Mouse (Mus musculus) CD4-positive, CD25-positive, alpha-beta regulatory T cell, adult 4 months (primary cell): ENCODE measurements at regions not wholly inside any gene's neighbourhood (a gene's known extent, or its start where the extent isn't known, plus 50 kb on each side); places are given as distances from the start of the nearest gene placed in this dataset.
A peak's percentile ranks its signal among the peaks of the same experiment; 100 is the strongest.

Experiments used
- ATAC-seq: one replicate; pipeline ENCODE4 v1.8.0; 2017

GRCm38 (mm10) chr13:101824962-101825361, 56.9 kb upstream of the Pik3r1 start:
- ATAC-seq, result no peak

- no peak for ATAC-seq
Measured at GRCm38 (mm10) chr13:101831872-101832629, 64.0 kb upstream of the Pik3r1 start.

DNA sequence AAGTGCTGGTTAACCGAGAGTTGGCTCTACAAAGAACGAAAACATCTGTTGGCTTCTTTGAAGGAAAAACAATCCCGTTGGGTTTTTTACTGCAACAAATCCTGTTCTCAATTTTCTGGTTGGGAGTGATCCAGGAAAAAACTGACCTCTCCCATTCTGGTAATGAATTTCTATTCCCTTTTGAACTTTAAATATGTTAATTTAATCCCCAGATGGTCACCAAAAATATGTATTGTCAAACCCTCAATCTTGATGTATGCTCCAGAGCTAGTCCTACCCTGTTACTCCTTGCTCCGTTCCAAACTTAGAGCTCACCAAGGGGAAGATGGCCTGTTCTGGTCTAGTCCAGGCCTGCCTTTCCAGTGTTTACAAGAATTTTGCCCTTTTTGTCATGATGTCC, 66.5 kb upstream of the Pik3r1 start:
- no peak for ATAC-seq

DNA sequence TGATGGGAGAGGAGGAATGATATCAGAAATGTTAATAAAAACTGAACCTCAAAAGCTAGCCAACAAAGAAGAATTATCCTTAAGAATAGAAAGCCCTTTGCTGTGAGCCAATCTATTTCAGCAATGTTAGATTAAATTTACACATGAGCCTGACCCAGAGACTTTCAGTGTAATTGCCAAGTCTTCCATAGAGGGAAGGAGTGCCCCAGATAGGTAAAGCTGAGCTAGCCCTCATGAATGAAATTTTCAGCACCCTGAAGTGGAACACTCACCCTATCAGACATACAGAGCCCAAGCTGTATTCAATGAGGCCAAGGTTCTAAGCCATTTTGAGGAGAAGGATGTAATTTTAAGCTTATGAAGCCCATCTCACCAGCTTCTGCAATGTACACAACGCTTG, 69.0 kb upstream of the Pik3r1 start:
- no peak for ATAC-seq

DNA sequence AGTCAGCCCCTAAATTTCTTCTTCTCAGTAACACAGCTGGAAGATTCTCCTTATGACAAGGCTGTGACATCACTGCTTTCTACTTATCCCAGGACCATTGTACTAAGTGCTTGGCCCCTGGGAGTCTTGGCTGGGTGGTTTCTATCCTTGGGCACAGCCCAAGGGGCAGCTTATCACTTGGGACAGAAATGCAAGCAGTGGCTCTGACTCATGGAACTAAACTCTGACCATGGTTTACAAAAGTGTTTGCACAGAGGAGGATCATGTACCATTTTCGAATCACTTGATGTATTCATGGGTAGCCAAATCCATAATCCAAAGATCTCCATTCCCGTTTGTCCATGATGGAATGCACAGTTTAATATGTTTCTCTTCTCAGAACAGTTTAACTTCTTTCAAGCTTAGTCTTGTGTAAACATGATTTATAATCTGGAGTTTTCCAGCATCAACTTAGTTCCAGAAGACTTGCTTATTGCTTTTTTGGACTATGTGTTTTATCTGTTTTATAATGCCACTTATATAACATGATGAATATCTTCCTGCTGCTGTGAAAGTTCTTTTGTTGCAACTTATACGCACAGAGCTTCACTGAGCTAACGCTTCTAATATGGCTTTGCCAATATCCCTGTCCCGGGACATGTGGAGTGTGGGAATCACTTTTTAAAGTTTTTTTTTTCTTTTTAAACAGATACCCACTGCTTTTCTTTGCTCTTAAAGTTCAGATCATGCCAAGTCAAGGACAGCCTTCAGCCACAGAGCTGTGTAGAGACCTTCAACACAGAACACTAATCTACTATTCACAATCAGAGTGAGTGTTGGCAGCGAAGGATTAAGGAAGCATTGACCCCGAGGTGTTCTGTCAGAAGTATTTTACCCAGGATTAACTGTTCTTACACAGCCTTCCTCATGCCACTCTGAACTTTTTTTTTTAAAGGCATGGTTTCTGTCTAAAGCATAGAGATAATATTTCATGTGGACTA, 76.7 kb upstream of the Pik3r1 start:
- no peak for ATAC-seq

DNA sequence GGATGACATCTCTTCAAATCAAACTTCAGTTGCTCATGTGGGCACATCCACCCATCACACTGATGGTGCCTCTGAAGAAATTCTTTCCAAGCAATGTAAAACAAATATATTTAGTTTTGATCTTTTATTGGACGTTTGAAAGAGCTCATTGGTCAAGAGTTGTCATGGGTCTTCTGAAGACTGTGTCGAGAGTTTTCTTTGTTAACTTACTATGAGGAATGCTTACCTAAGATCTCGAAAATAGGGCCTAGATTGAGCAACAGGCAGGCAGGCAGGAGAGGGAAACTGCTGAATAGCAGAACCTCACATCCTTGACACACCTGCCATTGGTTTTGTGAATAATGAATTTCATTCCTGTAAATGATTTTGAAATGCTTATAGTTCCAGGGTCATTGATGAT, 78.0 kb upstream of the Pik3r1 start:
- no peak for ATAC-seq

DNA sequence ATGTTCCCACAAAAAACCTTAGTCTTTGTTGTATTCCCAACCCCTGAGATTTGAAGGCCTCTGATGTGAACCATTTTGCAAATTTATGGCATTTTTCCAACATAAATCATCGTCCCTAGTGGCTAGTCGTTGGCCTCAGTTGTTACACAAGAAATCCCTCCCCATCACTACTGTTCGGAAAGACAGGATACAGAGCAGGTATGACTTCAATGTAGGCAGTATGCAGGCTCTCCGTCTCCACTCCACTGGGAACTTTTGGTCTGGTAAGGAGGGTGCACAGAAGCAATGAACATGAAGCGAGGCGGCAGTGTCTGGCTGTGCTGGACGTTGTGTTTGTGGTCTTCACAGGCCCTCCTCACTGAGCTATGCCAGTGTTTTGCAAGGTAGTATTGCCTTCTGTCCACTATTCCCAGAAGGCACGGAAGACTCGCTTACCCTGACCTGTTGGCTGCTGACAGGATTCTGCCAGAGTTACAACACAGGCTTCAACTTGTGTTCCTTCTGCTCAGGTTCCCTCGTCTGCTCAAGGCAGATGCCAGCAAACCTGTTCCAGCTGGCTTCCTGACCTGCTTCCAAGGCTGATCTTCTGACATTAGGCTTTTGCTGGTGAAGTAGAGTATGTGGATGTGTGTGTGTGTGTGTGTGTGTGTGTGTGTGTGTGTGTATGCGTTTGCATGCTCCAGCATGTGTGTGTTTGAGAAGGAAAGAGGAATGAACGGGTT, 80.0 kb upstream of the Pik3r1 start:
- ATAC-seq, result no peak

- ATAC-seq, result no peak
Measured at GRCm38 (mm10) chr13:101848601-101849147, 80.7 kb upstream of the Pik3r1 start.

DNA sequence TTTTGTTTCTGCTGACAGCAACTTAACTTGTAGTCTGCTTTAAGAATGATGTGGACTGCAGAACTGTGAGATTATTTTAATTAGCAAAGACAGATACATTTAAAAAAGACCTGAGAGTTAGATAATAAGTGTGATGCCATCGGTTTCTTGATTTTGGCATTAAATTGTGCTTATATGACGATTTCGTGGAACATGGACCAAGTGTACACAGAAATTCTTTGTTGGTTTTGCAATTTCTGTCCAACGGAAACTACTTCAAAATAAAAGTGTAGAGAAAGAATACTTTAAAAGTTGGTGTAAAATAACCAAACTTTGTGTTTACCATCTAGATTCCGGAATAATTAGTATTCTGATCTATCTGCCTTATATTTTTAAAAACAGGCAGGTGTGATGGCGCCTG, 81.4 kb upstream of the Pik3r1 start:
- ATAC-seq, result no peak

- ATAC-seq, result no peak
Measured at GRCm38 (mm10) chr13:101851329-101851728, 83.3 kb upstream of the Pik3r1 start.

DNA sequence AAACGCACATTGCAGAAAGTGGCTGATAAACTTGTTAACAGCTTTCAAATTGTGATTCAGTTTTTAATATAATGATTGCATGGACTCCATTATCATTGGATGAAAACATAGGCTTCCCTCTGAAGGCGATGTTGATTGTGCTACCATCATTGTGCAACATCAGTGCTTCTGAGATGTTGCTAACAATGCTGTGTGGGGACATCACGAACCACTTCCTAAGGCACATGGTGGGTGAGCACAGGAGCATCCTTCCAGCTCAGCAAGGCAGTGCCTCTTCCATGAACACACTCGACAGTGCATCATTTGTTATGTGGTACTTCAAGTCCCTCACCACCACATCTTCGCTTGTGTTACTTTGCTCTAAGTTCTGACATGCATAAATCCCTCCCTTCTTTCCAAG, 84.9 kb upstream of the Pik3r1 start:
- no peak for ATAC-seq

DNA sequence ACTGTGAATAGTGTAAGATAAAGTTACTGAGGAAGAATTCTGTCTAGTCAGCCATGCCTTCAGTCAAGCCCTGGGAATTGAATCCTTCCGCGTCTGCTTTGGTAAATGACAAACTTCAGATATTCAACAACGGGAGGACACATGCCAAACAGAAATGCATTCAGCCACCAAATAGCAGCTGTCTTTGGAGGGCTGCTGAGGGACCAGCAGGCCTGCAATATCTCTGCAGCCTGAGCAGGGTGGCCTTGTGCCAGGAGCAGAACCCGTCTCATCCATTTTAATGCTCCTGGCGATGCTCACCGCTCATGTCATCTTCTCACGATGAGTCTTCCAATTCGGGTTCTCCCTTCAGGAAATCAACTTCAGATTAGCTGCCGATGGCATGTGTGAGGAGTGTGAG, 87.1 kb upstream of the Pik3r1 start:
- no peak for ATAC-seq

GRCm38 (mm10) chr13:101860704-101861103, 92.7 kb upstream of the Pik3r1 start:
- ATAC-seq, result no peak

- ATAC-seq, result no peak
Measured at GRCm38 (mm10) chr13:101862011-101862410, 94.0 kb upstream of the Pik3r1 start.

DNA sequence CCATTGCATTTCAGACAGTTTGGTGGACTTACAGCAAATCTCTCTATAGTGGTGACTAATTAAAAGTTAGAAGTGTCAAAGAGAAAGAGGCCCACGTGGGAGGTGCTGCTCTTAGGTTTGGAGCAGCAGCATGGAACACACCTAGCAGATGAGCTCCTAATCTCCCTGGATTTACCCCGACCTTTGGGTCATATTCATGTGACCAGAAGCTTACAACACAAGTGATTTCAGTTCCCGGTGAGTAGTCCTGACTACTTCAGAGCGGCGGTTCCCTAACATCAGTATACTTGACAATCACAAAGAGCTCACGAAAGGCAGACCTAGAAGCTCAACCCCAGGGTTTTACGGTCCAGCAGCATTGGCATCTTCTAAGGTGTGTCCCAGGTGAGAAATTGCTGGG, 95.0 kb upstream of the Pik3r1 start:
- ATAC-seq, result no peak

DNA sequence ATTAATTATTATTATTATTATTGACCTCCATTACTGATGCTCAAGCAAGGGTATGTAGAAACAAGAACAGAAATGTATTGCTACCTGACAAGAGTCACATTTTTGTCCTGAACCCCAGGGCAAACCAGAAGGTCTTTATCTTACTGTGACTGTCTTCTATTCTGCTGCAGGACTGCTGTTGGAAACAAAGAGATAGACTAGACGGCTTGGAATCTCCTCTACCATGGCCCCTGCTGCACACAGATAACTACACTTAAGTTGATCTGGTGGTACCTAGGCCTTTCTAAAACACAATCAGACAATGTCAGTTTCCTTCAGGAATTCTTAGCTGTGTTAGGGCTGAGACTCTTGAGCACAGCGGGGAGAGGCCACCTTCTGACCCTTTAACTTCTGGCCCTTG, 95.6 kb upstream of the Pik3r1 start:
- ATAC-seq, result no peak

- peak; percentile 23 for ATAC-seq
Measured at GRCm38 (mm10) chr13:101866843-101867242, 98.8 kb upstream of the Pik3r1 start.

DNA sequence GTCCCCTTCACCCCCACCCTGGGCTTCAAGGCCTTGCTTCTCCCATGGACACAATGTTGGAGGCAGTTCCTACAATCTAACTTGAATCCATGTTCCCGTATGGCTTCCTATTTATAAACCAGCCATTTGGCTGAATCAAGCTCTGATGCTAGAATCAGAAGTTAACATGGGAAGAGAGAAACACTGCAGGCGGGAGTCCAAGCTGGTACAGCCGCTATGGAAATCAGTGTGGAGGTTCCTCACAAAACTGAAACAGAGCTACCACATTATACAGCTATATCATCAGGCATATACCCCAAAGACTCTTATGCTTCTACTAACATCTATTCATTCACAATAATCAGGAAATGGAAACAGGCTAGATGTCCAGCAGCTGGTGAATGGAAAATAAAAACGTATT, 106.7 kb upstream of the Pik3r1 start:
- no peak for ATAC-seq

GRCm38 (mm10) chr13:101876069-101876468, 108.1 kb upstream of the Pik3r1 start:
- no peak for ATAC-seq

DNA sequence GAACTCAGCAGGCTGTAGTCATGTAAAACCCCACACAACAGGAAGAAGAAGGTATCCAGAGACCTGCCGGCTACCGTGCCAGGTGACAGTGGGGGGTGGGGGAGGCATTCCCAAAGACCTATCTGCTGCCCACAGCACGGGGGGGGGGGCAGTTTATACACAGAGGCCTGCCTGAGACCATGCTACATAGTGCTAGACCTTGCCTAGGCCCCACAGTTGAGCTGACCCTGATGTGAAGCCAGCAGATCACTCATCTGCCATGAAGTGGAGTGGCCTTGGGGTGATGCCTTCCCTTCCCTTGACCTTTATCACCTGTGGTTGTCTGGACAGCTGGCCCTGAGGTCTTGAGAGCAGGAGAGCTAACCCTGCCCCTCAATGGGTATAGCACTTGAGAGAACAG, 108.6 kb upstream of the Pik3r1 start:
- no peak for ATAC-seq

DNA sequence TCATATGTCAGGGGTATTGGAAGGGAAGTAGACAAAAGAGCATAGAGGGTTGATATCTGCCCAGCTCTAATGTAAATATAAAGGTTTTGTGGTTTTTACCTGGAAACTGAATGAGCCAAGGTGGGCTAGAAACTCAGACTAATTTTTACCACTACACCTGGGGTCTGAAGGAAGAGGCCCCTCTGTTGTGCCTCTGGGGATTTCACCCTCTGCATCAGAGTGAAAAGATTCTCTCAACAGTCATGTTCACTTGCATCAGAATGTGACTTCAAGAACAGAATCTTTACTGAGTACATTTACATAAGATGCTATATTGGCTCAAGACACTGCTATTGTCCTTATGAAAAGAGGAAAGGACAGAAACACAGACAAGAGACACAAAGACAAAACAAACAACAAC, 110.2 kb upstream of the Pik3r1 start:
- ATAC-seq, result no peak

DNA sequence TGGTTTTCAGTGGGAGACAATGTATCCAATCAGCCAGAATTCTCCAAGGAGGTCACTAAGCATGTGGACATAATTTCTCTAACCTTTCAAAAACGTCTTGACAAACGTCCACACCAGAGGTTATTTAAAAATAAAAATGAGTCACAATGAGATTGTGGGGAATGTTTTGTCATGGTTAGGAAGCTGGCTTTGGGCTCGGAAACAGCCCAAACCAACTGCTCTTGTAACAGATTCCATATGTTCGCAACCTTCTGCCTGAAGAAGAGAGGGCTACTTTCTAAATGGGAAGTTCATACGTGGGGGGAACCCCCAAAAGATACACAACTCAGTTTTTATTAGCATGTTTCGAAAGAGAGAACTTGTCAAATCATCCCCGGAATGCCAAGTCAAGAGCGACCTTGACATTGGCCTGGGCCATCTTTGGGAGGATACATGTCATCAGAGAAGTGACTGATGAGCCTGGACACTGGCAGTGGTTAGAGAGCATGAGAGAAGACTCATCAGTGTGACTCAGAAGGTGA, 111.6 kb upstream of the Pik3r1 start:
- ATAC-seq, result no peak

- no peak for ATAC-seq
Measured at GRCm38 (mm10) chr13:101883177-101883576, 115.2 kb upstream of the Pik3r1 start.
